Mouse (Mus musculus): ENCODE measurements around the gene Chmp1a. TPM values are rescaled to one million over a fixed set of nuclear protein-coding genes. Genes with fewer than 3 reads are reported as not detected.
A peak's percentile ranks its signal among the peaks of the same experiment; 100 is the strongest.
"Not testable (repeated sequence)": the region's sequence is repeated elsewhere in the genome, so short reads cannot be mapped to it uniquely, and the experiment has no call there.

Gene Chmp1a
- total RNA-seq (2021) = 10 to 100 TPM; 89.9 to 92.8 TPM

DNA sequence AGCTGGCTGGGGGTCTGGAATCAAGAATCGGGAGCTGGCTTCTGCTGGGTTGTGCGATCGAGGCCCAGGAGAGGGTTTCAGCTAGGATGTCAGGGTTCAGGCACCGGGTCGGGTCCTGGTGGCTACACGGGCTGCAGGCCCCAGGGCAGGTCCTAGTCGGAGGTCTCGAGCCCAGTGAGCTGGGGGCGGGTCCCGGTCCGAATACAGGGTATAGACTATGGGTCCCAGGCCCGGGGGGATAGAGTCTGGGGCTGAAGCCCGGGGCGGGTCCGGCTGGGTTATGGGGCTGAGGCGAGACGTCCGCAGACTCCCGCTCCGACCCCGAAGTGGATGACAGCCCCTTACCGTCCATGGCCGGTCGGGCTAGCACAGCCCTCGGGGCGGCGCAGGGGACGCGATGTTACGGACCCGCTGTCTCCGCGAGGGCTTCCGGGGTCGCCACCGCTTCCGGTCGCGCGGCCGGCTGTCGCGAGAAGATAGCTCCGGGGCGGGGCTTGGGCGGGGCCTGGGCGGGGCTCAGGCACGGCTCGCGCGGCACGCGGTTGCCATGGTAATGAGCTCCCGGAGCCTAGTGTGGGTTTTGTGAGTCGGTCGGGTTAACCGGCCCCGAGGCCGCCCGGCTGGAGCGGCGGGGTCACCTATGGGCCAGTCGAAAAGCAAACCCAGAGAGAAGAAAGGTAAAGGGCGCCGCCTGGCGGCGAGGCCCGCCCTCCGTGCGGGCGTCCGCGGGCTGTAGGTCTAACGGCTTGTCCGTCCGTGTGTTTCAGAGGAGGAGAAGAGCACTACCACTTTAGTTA is at the start of gene Chmp1a, which contains the start of gene Spata33:
Chmp1a (minus strand) TSS at position 443 of the 797 bp plus-strand sequence.
Spata33 (plus strand) TSS at position 512 of the 797 bp plus-strand sequence.
- DNase-seq (ENCODE audit: low spot score in 2 of 2) = peak; percentile 91 to 92
- intact Hi-C loops (cut with DNase I) = loop anchor here (1.0 kb wide), 1 partner anchor 12 kb away; the partner anchor contains the start of gene Cdk10

DNA sequence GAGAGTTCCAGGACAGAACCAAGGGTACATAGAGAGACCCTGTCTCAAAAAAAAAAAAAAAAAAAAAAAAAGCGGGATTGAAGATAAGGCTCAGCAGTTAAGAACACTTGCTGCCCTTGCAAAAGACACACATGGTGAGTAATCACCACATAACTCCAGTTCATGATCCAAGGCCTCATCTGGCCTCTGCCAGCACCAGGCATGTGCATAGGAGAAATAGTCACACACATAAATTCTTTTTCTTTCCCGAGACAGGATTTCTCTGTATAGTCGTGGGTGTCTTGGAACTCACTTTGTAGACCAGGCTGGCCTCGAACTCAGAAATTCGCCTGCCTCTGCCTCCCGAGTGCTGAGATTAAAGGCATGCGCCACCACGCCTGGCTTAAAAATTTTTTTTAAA is 45.0 kb upstream of the Chmp1a start:
- intact Hi-C loops (cut with DNase I); DNase-seq (ENCODE audit: low spot score in 2 of 2): not testable (repeated sequence)

GRCm38 (mm10) chr8:123257114-123257513 is 44.6 kb upstream of the Chmp1a start:
- intact Hi-C loops (cut with DNase I) = no loop called here
- peak; percentile 31 to 81 for DNase-seq (ENCODE audit: low spot score in 2 of 2)

- intact Hi-C loops (cut with DNase I) = no loop called here
- DNase-seq (ENCODE audit: low spot score in 2 of 2) = no peak
These were observed 42.6 kb upstream of the Chmp1a start for GRCm38 (mm10) chr8:123255170-123255569.

DNA sequence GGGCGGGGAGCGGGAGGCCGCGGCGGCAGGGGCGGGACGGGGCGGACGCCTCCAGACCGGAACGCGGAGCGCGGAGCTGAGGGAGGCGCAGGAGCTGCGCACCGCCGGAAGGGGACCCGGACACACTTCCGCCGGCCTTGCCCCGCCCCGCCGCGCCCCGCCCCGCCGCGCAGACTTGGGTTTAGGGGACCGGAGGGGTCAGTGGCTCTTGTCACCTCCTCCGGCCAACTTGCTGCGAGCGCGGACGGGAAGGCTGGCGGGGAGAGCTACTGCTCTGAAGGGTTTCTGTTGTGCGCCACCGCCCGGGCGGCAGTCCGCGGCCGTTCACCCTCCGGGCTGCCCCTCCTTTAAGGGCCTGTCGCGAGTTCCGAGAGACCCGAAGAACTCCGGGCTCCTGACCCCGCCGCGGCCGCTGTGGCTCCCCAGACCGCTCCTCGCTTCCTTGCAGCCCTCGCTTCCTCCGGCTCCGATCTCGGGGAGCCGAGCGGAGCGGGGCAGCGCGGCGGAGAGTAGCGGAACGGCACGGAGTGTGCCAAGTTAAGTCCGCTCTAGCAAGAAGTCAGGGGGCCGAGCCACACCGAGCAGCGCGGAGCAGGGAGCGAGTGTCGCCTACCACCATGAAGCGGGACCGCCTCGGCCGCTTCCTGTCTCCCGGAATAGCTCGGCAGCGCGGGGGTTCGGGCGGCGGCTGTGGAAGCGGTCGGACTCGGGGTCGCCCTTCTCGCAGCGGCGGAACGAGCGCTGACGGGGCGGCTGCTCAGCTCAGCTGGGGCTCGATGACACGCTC is 41.7 kb upstream of the Chmp1a start, which contains the start of the genes Zfp276 and Vps9d1:
Zfp276 (plus strand) TSS at position 97 of the 787 bp plus-strand sequence.
Vps9d1 (minus strand) TSS at position 250 of the 787 bp plus-strand sequence.
- DNase-seq (ENCODE audit: low spot score in 2 of 2) = peak; percentile 79 to 85
- intact Hi-C loops (cut with DNase I) = loop anchor here (5.0 kb wide), 1 partner anchor 118 kb away; the partner anchor contains the start of gene Tcf25

GRCm38 (mm10) chr8:123253451-123254098 is 41.0 kb upstream of the Chmp1a start:
- intact Hi-C loops (cut with DNase I) = loop anchor here (5.0 kb wide), 1 partner anchor 119 kb away; the partner anchor contains the start of gene Tcf25
- DNase-seq (ENCODE audit: low spot score in 2 of 2) = peak in 1 of 2 experiments; percentile 30

DNA sequence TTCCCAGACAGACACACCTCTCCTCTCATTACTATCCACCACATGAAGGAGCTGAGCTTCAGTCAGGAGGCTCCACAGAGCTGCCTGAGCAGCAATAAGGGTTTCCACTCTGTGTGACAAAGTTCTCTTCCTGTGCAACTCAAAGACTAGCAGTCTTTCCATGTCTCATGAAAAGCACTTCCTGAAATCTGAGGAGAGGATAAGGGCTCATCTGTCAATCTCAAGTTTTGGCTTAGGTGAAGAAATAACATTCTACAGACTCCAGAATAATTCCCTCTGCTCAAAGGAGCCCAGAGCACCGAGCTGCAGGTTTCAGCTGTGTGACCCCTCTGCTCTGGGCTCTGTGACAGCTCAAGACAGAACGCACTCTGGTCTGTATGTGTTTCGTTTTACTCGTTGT is 40.4 kb upstream of the Chmp1a start:
- no peak for DNase-seq (ENCODE audit: low spot score in 2 of 2)
- intact Hi-C loops (cut with DNase I) = loop anchor here (5.0 kb wide), 1 partner anchor 119 kb away; the partner anchor contains the start of gene Tcf25

DNA sequence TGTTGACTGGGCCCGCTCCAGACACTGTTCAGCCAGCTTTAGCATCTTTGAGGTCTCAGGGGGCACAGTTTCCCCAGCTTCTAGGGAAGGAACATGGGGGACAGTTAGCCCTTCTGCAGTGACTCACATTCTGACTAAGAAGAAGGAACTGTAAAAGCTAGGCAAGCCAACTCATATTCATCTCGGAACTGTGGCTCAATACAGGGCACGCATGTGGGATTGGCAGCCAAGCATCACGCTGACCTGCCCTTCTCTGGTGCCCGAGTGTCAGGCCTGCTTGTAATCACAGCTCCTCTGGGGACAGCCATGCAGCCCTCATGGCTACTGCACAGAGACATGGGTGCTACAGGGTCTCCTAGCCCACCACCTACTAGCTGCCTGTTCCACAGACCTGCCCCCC is 38.4 kb upstream of the Chmp1a start:
- DNase-seq (ENCODE audit: low spot score in 2 of 2) = no peak
- intact Hi-C loops (cut with DNase I) = loop anchor here (5.0 kb wide), 1 partner anchor 121 kb away; the partner anchor contains the start of gene Tcf25

DNA sequence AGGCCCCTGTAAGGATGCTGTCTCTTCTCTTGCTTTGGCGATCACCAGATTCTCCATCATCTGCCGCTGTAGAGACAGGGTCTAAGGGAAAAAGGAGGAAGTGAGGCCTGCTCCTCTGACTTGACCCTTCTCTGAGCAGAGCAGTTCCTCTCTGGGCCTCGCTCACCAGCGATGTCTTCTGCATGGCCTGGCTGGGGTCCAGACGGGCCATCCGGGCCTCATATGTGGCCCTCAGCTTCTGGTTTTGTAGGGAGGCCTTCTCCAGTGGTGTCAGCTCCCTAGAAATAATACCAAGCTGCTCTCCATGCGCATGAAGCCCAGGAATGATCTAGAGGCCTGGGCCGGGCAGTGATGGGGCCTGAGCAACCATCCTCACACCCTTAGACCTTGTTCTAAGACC is 36.0 kb upstream of the Chmp1a start:
- intact Hi-C loops (cut with DNase I) = no loop called here
- no peak for DNase-seq (ENCODE audit: low spot score in 2 of 2)

- intact Hi-C loops (cut with DNase I) = no loop called here
- no peak for DNase-seq (ENCODE audit: low spot score in 2 of 2)
These were observed 35.2 kb upstream of the Chmp1a start for GRCm38 (mm10) chr8:123247748-123248147.

GRCm38 (mm10) chr8:123245543-123245942 is 33.0 kb upstream of the Chmp1a start:
- DNase-seq (ENCODE audit: low spot score in 2 of 2) = no peak
- intact Hi-C loops (cut with DNase I) = no loop called here

GRCm38 (mm10) chr8:123244382-123244781 is 31.8 kb upstream of the Chmp1a start:
- intact Hi-C loops (cut with DNase I) = no loop called here
- no peak for DNase-seq (ENCODE audit: low spot score in 2 of 2)

GRCm38 (mm10) chr8:123243053-123243452 is 30.5 kb upstream of the Chmp1a start:
- no peak for DNase-seq (ENCODE audit: low spot score in 2 of 2)
- intact Hi-C loops (cut with DNase I) = no loop called here

DNA sequence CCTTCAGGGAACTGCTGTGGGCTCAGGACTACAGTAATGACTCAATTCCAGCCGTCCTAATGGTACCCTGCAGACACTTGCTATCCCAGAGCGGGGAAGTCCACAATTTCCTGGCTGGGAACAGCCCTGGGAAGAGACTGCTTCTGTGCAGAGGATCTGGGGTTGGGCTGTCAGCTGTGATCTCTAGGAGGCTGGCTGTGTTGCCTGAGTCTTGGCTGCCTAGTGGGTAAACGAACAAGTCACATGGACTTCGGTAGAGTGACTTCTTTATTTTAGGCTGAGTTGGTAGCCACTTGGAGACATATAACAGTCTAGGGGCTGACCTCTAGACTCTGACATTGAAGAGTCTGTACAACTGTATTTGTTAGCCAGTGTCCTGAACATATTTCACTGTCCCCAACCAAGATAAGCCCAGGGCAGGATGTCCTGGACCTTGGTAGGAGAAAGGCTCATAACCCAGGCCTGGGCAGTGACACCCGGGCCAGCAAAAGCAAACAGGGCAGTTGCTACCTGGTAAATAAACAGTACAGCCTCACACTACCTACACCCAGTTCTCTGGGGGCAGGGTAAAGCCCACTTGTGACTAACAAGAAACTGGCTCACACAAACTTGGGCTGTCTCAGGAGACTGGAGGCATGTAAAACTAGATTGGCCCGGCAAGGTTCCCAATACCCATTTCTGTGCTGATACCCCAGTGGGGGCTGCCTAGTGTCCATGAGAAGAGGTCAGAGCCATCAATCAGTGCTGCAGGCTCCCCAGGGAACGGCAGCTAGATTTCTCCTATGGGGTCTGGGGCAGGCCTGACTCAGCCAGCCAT is 29.8 kb upstream of the Chmp1a start:
- no peak for DNase-seq (ENCODE audit: low spot score in 2 of 2)
- intact Hi-C loops (cut with DNase I) = no loop called here

- DNase-seq (ENCODE audit: low spot score in 2 of 2) = no peak
- intact Hi-C loops (cut with DNase I) = no loop called here
These were observed 26.8 kb upstream of the Chmp1a start for GRCm38 (mm10) chr8:123239398-123239797.

DNA sequence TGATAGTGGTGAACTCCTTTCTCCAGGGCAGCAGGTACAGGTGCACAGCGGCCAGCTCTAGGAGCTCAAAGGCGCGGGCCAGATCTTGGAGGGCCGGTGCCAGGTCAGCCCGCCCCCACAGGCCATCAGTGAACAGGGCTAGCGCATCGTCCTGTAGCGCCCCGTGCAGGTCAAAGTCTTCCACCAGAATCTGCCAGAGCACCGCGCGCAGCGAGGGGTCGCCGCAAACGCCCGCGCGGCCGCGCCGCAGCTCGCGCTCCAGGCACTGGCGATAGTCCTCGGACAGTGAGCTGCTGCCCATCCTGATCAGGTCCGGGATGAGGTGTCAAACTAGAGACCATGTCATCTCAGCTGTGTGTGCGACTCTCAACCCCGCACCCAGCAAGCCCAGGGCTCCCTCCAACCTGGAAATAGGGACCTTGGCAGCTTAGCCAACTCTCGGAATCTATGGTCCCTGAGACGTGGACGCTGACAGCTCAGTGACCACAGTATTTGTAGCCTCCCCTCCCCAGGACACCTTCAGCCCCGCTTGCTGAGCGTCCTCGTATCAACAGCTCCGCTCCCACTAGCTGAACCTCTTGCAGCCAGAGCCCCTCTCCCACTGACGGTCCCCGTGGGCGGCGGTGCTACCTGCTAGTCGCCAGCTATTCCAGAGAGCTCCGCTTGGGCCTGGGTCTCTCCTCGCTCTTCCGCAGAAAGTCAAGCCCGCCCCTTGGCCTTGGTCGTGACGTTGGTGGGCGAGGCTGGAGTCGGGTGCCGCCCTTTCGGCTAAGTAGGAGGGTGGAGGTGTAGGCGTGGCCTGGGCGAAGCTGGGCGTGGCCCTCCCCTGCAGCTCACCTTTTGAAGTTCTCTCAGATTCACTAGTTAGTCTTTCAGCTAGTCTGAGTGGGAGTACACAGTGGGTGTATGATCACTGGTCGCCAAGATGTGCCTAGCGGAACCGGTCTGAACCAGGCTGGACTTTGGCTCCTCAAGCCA is 23.2 kb upstream of the Chmp1a start, which contains the start of gene Spata2l:
Spata2l (minus strand) TSS at position 714 of the 978 bp plus-strand sequence.
- DNase-seq (ENCODE audit: low spot score in 2 of 2) = peak; percentile 87 to 92
- intact Hi-C loops (cut with DNase I) = no loop called here

DNA sequence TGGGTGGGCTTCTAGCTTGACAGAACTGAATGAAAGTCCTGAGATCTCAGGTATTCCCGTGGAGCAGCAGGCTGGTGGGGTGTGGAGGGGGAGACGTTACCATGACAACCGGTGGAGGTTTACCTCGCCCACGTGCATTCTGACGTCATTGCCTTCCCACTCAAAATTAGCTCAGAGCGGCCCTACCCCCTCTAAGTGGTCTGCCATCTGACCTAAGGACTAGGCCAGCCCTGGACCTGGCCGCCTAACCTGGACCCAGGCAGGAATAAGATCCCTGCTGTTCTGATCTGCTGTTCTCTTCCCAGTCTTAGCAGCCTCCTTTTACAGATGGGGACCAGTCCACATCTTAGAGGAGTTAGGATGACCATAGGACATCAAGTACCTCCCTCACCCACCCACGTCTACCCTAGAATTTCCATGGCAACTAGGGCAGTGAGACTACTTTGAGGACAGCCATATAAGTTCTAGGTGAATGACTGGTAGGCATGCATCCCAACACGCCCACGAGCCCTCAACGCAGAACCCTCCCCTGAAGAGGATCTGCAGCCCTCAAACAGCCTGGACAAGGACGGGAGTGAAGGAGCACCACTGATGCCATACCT is 22.5 kb upstream of the Chmp1a start:
- intact Hi-C loops (cut with DNase I) = no loop called here
- DNase-seq (ENCODE audit: low spot score in 2 of 2) = peak; percentile 83 to 96
